Mouse (Mus musculus) forebrain, embryonic 13.5 days (tissue): ENCODE measurements around the gene Ccdc177. TPM values are rescaled to one million over a fixed set of nuclear protein-coding genes. Genes with fewer than 3 reads are reported as not detected.
A peak's percentile ranks its signal among the peaks of the same experiment; 100 is the strongest.
"Not testable (repeated sequence)": the region's sequence is repeated elsewhere in the genome, so short reads cannot be mapped to it uniquely, and the experiment has no call there.

Experiments used
- ATAC-seq: fragments of 200-750 bp; cut with Nextera tagmentation; 2 replicates; pipeline ENCODE4 v1.8.0; 2017
- H3K27ac ChIP-seq: fragments of 300-500 bp; sonication (generic); 2 replicates; pipeline ENCODE4 v1.5.1; 2015; ENCODE audit warnings: inconsistent platforms, mild to moderate bottlenecking, moderate library complexity
- H3K27me3 ChIP-seq: fragments of 300-500 bp; sonication (generic); 2 replicates; pipeline ENCODE4 v1.6.1; 2015; ENCODE audit warnings: mild to moderate bottlenecking, inconsistent platforms
- H3K36me3 ChIP-seq: fragments of 300-500 bp; sonication (generic); 2 replicates; pipeline ENCODE4 v1.6.1; 2015; ENCODE audit warnings: mild to moderate bottlenecking, inconsistent platforms; ENCODE audit not compliant: poor library complexity, severe bottlenecking
- H3K4me1 ChIP-seq: fragments of 300-500 bp; sonication (generic); 2 replicates; pipeline ENCODE4 v1.6.1; 2015; ENCODE audit warnings: inconsistent platforms
- H3K4me2 ChIP-seq: fragments of 300-500 bp; sonication (generic); 2 replicates; pipeline ENCODE4 v1.6.1; 2015; ENCODE audit warnings: inconsistent platforms, mild to moderate bottlenecking, moderate library complexity
- H3K4me3 ChIP-seq: fragments of 300-500 bp; sonication (generic); 2 replicates; pipeline ENCODE4 v1.5.1; 2015; ENCODE audit warnings: mild to moderate bottlenecking, inconsistent platforms
- H3K9ac ChIP-seq: fragments of 300-500 bp; sonication (generic); 2 replicates; pipeline ENCODE4 v1.6.1; 2015; ENCODE audit warnings: mild to moderate bottlenecking, inconsistent platforms
- H3K9me3 ChIP-seq: fragments of 300-500 bp; sonication (generic); replicated peaks from 2 replicates; pipeline ENCODE4 v1.6.1; 2016; ENCODE audit warnings: inconsistent platforms
- WGBS: fragments of 180-500 bp; shearing (Covaris S2); methylation state at CpG from one replicate; pipeline ENCODE4 v1.1.7; 2015; 5-methylcytosine and 5-hydroxymethylcytosine counted together
- polyA plus RNA-seq: library from polyadenylated mRNA; unstranded; fragments of >200 nt; fragmentation: Nextera tagmentation; extraction: Ambion mirVana; gene quantifications from 2 replicates; pipeline ENCODE4 v1.2.1, GENCODE M21; 2015

Ccdc177 gene
- polyA plus RNA-seq, 1 experiment from 2014 or later, result 4.6 TPM

DNA sequence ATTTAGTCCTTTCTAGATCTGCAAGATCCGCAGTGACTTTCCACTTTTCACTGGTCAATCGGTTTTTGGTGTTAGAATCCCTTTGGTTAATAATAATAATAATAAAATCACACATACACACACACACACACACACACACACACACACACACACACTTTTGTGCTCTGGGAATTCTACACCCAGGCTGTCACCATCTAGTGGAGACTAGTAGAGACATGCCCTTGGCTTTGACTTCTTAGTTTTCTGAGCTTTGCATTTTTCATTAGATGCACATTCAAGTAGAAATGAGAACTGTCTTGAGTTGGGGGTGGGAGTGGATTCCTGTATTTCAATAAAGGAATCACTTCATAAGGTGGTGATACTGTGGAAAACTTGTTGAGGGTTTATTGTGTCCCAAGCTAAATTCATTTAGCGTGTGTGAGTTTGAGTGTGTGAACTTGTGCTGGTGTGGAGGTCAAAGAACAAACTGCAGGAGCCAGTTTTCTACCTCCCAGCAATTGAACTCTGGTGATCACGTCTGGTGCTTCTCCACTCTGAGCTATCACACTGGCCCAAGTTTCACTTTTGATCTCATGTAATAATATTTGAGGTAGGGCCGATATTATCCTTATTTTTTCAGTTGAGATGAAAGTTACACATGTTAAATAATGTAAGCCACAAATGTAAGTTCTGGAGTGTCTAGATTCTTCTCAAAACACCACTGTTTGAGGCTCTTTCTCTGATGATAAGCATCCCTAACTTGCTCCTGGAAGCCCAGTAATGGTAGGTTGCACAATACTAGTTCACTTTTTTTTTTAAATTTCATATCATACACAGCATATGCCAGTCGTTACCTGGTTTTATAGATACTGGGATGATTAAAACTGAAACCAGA lies 31.3 kb upstream of the Ccdc177 start:
- H3K4me2 ChIP-seq, result peak overlapping the region; percentile 87
- peaks cover 31% of the 10 kb centered on the region for H3K4me1 ChIP-seq
- no peak overlapping the region for H3K27ac ChIP-seq
- peak overlapping the region; percentile 92 for H3K9ac ChIP-seq
- H3K9me3 ChIP-seq, result no peaks in the 10 kb centered on the region
- 50% methylated on average over 6 of the region's 6 CpGs for WGBS
- no peaks in the 10 kb centered on the region for H3K27me3 ChIP-seq
- H3K4me3 ChIP-seq, result peak overlapping the region; percentile 90
- ATAC-seq, result no peak
- no peaks in the 10 kb centered on the region for H3K36me3 ChIP-seq

DNA sequence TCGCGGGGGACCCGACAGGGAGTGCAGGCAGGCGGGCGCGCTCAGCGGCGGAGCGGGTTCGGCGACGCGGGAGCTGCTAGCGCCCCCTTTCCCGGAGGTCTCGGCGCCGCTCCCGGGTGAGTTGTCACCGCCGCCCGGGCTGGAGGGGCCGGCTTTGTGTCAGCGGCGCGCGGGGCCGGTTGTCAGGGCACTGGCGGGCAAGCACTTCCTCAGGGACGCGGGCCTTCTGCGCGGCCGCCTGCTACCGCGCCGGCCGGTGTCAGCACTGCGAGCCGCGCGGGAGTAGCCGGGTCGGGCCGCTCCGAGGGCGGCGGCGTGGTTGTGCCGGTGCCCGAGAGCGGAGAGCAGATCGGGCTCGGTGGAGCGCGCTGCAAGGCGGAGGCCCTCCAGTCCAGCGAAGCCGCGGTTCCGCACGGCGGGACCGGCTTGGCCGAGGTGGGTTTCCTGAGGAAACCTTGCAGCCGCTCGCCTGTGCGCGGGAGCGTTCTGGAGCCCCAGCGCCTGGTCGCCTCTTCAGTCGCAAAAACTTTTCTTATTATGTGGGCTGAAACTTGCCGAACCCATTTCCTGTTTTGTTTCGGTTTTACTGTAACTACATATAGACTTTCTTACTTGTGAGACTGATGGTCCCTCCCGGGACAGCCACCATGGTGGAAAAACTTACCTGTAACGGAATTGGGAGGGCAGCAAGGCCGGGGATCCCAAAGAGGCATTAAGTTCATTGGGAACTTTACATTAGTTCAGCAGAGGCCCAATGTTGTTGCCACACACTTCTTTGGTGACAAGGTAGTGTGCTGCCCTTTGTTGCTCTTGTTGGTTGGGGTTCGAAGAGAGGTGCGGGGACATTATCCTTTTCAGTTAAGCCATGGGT lies 30.4 kb upstream of the Ccdc177 start:
- H3K36me3 ChIP-seq, result no peaks in the 10 kb centered on the region
- H3K4me3 ChIP-seq, result peak overlapping the region; percentile 90
- no peaks in the 10 kb centered on the region for H3K9me3 ChIP-seq
- peak overlapping the region; percentile 97 for H3K27ac ChIP-seq
- under 1% methylated on average over 74 of the region's 80 CpGs for WGBS
- peak overlapping the region; percentile 87 for H3K4me2 ChIP-seq
- H3K4me1 ChIP-seq, result peaks cover 31% of the 10 kb centered on the region
- no peaks in the 10 kb centered on the region for H3K27me3 ChIP-seq
- peak overlapping the region; percentile 92 for H3K9ac ChIP-seq
- ATAC-seq, result peak; percentile 85

DNA sequence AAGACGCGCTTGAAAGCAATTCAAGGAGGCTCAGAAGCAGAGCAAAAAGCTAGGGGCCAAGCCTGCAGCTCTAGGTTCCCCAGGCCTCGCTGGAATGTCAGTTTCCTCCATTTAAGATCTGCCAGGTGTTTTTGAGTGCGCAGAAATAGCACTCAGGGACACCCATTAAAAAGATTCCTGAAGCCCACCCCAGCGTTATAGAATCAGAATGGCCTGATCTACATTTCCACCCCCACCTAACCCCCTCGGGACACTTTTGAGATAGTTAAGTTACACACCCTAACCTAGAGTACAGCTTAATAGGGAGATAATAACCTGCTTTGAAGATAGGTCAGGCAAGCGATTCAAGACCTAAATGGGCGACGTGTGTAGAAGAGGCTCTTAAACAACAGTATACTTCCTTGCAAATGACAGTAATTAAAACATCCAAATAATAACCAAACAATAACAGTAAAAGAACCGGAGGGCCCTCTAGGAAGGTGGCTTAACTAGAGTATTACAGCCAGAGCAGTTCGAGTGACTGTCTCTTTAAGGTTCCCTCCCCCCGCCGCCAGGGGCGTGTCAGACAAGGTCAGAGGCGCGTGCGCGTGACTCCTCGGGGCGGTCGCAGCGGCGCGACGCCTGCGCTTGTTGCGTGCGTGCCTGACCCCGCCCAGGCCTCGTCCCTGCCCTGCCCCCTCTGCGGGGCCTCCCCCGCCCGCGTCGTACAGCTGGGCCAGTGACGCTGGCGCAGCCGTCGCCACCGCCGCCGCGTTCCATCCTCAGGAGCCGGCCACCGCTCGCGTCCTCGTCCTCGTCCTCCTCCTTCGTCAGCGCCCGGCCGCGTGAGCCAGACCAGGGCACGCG lies 29.6 kb upstream of the Ccdc177 start, which contains the start of gene Susd6:
Susd6 (plus strand) TSS at position 662 of the 846 bp plus-strand sequence.
- Histone ChIP-seq H3K4me2 (peak within 1 kb of the TSS; percentile 87), H3K27me3 (no peaks in the 10 kb centered on the region), H3K4me3 (peak within 1 kb of the TSS; percentile 90), H3K4me1 (peaks cover 28% of the 10 kb centered on the region), H3K9me3 (no peaks in the 10 kb centered on the region), H3K9ac (peak within 1 kb of the TSS; percentile 92), H3K27ac (peak within 1 kb of the TSS; percentile 97), H3K36me3 (no peaks in the 10 kb centered on the region)
- peak; percentile 98 for ATAC-seq
- WGBS, result 2% methylated on average over 55 of the region's 56 CpGs

DNA sequence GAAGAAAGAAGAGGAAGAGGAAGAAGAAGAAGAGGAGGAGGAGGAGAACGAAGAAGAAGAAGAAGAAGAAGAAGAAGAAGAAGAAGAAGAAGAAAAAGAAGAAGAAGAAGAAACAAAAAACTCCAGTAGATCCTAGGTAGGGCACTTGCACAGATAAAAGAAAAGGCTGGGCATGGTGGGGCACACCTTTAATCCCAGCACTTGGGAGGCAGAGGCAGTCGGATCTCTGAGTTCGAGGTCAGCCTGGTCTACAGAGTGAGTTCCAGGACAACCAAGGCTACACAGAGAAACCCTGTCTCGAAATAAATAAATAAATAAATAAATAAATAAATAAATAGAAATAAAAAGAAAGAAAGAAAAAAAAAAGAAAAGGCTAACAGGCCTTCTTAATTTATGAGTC lies 28.8 kb upstream of the Ccdc177 start:
- peaks cover 25% of the 10 kb centered on the region for H3K4me1 ChIP-seq
- H3K4me3 ChIP-seq, ATAC-seq, H3K27ac ChIP-seq, H3K9me3 ChIP-seq, H3K27me3 ChIP-seq, H3K36me3 ChIP-seq, H3K9ac ChIP-seq, H3K4me2 ChIP-seq: not testable (repeated sequence)
- 85% methylated on average over 4 of the region's 4 CpGs for WGBS

DNA sequence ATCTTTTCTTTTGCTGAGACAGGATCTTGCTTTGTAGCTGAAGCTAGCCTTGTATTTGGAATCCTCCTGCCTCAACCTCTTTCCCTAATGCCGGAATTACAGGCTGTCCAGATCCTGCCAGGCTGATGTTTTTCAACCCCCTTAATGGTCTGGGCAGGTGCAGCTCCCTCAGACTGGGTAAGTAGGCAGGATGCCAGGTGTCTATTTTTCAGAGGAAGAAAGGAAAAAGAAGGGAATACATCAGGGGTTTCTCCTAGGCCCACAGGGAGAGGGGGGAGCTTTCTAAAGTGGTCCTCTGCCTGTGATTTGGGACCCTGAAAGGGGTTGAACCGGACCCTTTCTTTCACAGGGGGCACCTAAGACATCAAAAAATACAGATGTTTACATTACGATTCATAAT lies 27.7 kb upstream of the Ccdc177 start:
- peaks cover 25% of the 10 kb centered on the region for H3K4me1 ChIP-seq
- no peak overlapping the region for H3K4me2 ChIP-seq
- WGBS, result 86% methylated on average over 3 of the region's 3 CpGs
- H3K9me3 ChIP-seq, result no peaks in the 10 kb centered on the region
- no peak overlapping the region for H3K4me3 ChIP-seq
- H3K27me3 ChIP-seq, result no peaks in the 10 kb centered on the region
- ATAC-seq, result no peak
- no peak overlapping the region for H3K27ac ChIP-seq
- H3K9ac ChIP-seq, result no peak overlapping the region
- H3K36me3 ChIP-seq, result no peaks in the 10 kb centered on the region

DNA sequence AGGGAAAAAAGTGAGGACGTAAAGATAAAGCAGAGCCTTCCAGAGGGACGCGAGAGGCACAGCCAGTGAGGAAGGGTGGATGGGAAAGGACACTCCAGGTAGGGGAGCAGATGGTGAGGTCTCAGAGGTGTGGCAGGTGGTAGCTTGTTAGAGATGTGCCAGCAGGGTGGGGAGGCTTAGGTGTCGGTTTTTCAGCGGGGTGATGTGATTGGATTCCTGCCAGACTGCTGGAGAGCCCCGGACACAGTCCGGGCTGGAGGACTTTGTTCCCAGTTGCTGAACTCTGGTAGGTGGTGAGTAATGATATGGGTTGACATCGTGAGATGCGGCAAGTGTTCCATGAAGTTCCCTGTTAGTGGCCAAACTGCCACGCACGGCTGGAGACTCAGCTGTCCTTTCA lies 27.1 kb upstream of the Ccdc177 start:
- Histone ChIP-seq H3K4me3 (no peak overlapping the region), H3K9me3 (no peaks in the 10 kb centered on the region), H3K9ac (no peak overlapping the region), H3K4me1 (peaks cover 20% of the 10 kb centered on the region), H3K4me2 (no peak overlapping the region), H3K36me3 (no peaks in the 10 kb centered on the region), H3K27ac (no peak overlapping the region), H3K27me3 (no peaks in the 10 kb centered on the region)
- WGBS, result 53% methylated on average over 11 of the region's 11 CpGs
- no peak for ATAC-seq

DNA sequence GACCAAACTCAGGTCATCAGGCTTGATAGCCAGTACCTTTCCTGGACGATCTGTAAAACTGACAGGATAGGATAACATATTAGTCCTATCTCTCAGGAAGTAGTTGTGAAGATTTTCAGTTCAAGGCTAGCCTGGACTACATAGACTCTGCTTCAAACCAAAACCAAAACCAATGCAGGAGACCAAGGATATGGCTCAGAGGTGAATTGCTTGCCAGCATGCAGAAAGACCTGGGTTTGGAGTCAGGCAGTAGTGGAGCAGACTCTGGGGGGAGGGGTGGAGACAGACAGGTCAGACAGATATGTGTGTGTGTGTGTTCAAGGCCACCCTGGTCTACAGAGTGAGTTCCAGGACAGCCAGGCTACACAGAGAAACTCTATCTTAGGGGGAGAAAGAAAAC lies 26.1 kb upstream of the Ccdc177 start:
- H3K36me3 ChIP-seq, result no peaks in the 10 kb centered on the region
- WGBS, result 81% methylated on average over 1 of the region's 1 CpGs

DNA sequence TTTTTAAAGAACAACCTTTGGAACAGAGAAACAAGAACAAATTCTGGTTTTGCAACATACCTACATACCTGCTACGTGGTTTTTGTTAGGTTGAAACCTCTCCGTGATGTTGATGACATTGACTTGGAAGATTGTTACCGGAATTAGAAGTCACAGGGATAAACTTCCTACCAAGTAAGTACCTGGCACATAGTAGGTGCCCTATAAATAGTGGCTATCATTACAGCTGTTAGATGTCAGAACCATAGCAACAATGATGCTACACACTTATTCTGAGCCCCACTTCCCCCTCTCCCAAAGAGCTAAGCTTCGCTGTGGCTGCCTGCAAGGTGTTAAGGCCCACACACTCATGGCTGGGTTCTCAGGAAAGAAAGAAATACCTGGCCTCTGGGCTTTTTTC lies 25.1 kb upstream of the Ccdc177 start:
- Histone ChIP-seq H3K4me1 (peaks cover 5% of the 10 kb centered on the region; the same call in 1 of the 2 replicates), H3K4me3 (no peak overlapping the region)
- 93% methylated on average over 4 of the region's 4 CpGs for WGBS

More for the DNA sequence above, 26.1 kb upstream of the Ccdc177 start:
- Histone ChIP-seq H3K27ac (no peak overlapping the region), H3K9me3 (no peaks in the 10 kb centered on the region), H3K9ac (no peak overlapping the region), H3K4me3 (no peak overlapping the region), H3K27me3 (no peaks in the 10 kb centered on the region), H3K4me1 (peaks cover 10% of the 10 kb centered on the region), H3K4me2 (no peak overlapping the region)
- ATAC-seq, result no peak

DNA sequence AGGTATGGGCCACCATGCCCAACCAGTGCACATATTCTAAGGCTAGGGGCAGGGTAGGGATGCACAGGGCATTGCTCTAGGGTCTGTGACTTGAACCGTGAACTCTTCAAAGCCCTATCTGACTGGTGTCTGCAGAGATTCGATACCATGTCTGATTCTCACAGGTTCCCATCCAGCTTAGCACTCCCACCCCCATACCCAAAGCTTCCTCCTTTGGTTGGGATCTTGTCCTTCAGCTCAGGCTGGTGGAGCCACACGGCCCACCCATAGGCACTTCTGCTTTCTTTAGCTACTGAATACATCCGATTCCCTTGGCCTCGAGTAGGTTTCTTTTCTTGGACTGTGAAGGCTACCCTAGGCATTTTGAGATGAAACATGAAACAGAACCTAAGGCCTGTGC lies 24.5 kb upstream of the Ccdc177 start:
- Histone ChIP-seq H3K4me3 (no peak overlapping the region), H3K4me1 (peaks cover 5% of the 10 kb centered on the region; the same call in 1 of the 2 replicates), H3K27ac (no peak overlapping the region), H3K27me3 (no peaks in the 10 kb centered on the region), H3K36me3 (no peaks in the 10 kb centered on the region), H3K9ac (no peak overlapping the region), H3K4me2 (no peak overlapping the region), H3K9me3 (no peaks in the 10 kb centered on the region)
- ATAC-seq, result no peak
- 89% methylated on average over 5 of the region's 5 CpGs for WGBS

More for the DNA sequence above, 25.1 kb upstream of the Ccdc177 start:
- Histone ChIP-seq H3K27me3 (no peaks in the 10 kb centered on the region), H3K9ac (no peak overlapping the region), H3K9me3 (no peaks in the 10 kb centered on the region), H3K4me2 (no peak overlapping the region), H3K36me3 (no peaks in the 10 kb centered on the region), H3K27ac (no peak overlapping the region)
- ATAC-seq, result no peak

DNA sequence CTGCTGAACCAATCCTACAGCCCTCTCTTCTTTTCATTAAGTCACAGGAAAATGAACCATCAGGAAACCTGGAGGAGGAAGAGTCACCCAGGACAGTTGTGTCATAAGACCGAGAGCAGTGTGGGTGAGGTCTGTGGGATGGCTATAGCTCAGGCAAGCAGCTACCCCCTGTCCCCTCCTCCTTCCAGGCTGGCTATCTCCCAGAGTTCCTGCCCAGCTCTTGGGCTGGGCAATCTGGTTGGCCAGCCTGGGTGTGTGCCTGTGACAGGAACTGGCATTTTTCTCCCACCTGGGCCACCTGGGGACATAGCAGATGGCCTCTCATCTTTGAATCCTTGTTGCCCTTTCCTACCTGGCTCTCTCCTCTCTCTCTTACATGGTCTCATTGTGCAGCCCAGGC lies 23.4 kb upstream of the Ccdc177 start:
- Histone ChIP-seq H3K4me1 (no peaks in the 10 kb centered on the region), H3K4me3 (no peak overlapping the region), H3K9me3 (no peaks in the 10 kb centered on the region), H3K27ac (no peak overlapping the region), H3K4me2 (no peak overlapping the region), H3K9ac (no peak overlapping the region), H3K27me3 (no peaks in the 10 kb centered on the region), H3K36me3 (no peaks in the 10 kb centered on the region)
- WGBS, result 70% methylated on average over 1 of the region's 1 CpGs
- ATAC-seq, result no peak

DNA sequence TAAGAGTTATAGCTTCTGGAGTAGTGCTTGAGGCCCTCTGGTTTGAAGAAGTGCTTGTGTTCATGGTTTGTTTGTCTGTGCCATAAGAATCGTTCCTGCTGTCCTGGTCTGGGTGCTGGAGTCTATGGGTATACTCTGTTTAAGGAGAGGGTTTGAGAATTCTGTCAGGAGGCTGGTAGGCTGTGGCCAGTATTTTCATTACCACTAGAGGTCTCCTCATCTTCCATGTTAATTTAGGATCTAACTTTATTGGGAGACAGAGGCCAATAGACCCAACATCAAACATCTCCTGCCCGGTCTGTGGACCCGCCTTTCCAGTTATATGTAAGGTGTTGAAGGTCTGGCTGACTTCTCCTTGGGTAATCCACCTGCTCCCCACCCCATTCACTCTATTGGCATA lies 22.4 kb upstream of the Ccdc177 start:
- no peak overlapping the region for H3K4me2 ChIP-seq
- no peak overlapping the region for H3K4me3 ChIP-seq
- WGBS, result 57% methylated on average over 3 of the region's 3 CpGs
- no peaks in the 10 kb centered on the region for H3K4me1 ChIP-seq
- no peaks in the 10 kb centered on the region for H3K36me3 ChIP-seq
- no peak for ATAC-seq
- H3K9me3 ChIP-seq, result no peaks in the 10 kb centered on the region
- H3K27ac ChIP-seq, result no peak overlapping the region
- no peak overlapping the region for H3K9ac ChIP-seq
- H3K27me3 ChIP-seq, result no peaks in the 10 kb centered on the region
